Mouse (Mus musculus) heart, embryonic 12.5 days (tissue): ENCODE results near the gene Acta1. TPM values are rescaled to one million over a fixed set of nuclear protein-coding genes. Genes with fewer than 3 reads are reported as not detected.

Source experiments
- ATAC-seq: fragments of 200-750 bp; cut with Nextera tagmentation; 2 replicates; pipeline ENCODE4 v1.8.0; 2017; ENCODE audit warnings: moderate TSS enrichment, moderate library complexity; ENCODE audit not compliant: insufficient number of reproducible peaks, low FRiP score
- H3K27ac ChIP-seq: fragments of 300-500 bp; sonication (generic); 2 replicates; pipeline ENCODE4 v1.5.1; 2016; ENCODE audit warnings: mild to moderate bottlenecking, moderate library complexity; ENCODE audit not compliant: poor library complexity, severe bottlenecking
- H3K27me3 ChIP-seq: fragments of 300-500 bp; sonication (generic); replicated peaks from 2 replicates; pipeline ENCODE4 v1.6.1; 2016; ENCODE audit warnings: mild to moderate bottlenecking, moderate library complexity
- H3K36me3 ChIP-seq: fragments of 300-500 bp; sonication (generic); 2 replicates; pipeline ENCODE4 v1.6.1; 2016; ENCODE audit warnings: mild to moderate bottlenecking, moderate library complexity
- H3K4me1 ChIP-seq: fragments of 300-500 bp; sonication (generic); replicated peaks from 2 replicates; pipeline ENCODE4 v1.6.1; 2016; ENCODE audit warnings: mild to moderate bottlenecking
- H3K4me2 ChIP-seq: fragments of 300-500 bp; sonication (generic); 2 replicates; pipeline ENCODE4 v1.6.1; 2016; ENCODE audit warnings: mild to moderate bottlenecking, moderate library complexity
- H3K4me3 ChIP-seq: fragments of 300-500 bp; sonication (generic); 2 replicates; pipeline ENCODE4 v1.5.1; 2016; ENCODE audit warnings: mild to moderate bottlenecking
- H3K9ac ChIP-seq: fragments of 300-500 bp; sonication (generic); 2 replicates; pipeline ENCODE4 v1.6.1; 2016; ENCODE audit warnings: mild to moderate bottlenecking, moderate library complexity
- H3K9me3 ChIP-seq: fragments of 300-500 bp; sonication (generic); replicated peaks from 2 replicates; pipeline ENCODE4 v1.6.1; 2016; ENCODE audit warnings: mild to moderate bottlenecking, moderate library complexity
- WGBS: fragments of 180-500 bp; shearing (Covaris S2); methylation state at CpG from one replicate; pipeline ENCODE4 v1.1.7; 2016; 5-methylcytosine and 5-hydroxymethylcytosine counted together
- polyA plus RNA-seq: library from polyadenylated mRNA; unstranded; fragments of >200 nt; fragmentation: Nextera tagmentation; extraction: Ambion mirVana; gene quantifications from 2 replicates; pipeline ENCODE4 v1.2.1, GENCODE M21; 2016

The Acta1 gene
- polyA plus RNA-seq, 1 experiment from 2014 or later: 481 TPM

DNA sequence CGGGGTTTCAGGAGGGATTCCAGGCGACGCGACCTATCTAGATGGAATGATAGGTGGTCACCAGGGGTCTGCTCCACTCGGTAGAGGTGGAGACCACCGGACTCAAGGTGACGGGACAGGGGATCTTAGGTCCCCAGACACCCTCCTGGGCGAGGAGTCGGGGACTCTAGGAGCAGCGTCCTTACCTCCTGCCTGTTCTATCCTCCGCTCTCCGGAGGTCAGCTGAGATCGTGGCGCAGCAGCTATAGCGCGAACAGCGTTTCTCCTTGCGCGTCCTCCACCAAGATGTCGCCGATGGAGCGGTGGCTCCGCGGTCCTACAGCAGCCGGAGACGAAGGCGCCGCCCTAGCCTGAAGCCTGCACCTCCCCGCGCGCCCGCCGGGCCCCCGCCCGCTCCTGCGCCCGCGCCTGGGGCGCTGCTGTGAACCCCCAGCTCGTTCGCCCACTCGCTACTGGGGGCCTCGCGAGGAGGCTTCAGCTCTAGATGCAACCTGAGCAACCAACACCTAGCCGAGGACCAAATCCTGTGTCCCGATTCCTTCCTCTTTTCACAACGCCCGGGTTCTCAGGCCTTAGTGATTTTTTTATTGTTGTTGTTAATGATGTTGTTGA is 34.8 kb downstream of the Acta1 start, which contains the start of gene Ccsap:
TSS of gene Ccsap (minus strand) at position 562 of the 612 bp plus-strand sequence.
- Histone ChIP-seq H3K4me2 (peak within 1 kb of the TSS; percentile 91), H3K27me3 (peaks cover 22% of the 10 kb centered on the region), H3K9me3 (peaks cover 2% of the 10 kb centered on the region; the same call in 1 of the 2 replicates), H3K36me3 (no peaks in the 10 kb centered on the region), H3K4me3 (peak within 1 kb of the TSS; percentile 81), H3K27ac (peak within 1 kb of the TSS; percentile 46; the same call in 1 of the 2 replicates), H3K9ac (peak within 1 kb of the TSS; percentile 81), H3K4me1 (peaks cover 12% of the 10 kb centered on the region)
- WGBS: 1% methylated on average over 48 of the region's 48 CpGs
- peak; percentile 73 for ATAC-seq

DNA sequence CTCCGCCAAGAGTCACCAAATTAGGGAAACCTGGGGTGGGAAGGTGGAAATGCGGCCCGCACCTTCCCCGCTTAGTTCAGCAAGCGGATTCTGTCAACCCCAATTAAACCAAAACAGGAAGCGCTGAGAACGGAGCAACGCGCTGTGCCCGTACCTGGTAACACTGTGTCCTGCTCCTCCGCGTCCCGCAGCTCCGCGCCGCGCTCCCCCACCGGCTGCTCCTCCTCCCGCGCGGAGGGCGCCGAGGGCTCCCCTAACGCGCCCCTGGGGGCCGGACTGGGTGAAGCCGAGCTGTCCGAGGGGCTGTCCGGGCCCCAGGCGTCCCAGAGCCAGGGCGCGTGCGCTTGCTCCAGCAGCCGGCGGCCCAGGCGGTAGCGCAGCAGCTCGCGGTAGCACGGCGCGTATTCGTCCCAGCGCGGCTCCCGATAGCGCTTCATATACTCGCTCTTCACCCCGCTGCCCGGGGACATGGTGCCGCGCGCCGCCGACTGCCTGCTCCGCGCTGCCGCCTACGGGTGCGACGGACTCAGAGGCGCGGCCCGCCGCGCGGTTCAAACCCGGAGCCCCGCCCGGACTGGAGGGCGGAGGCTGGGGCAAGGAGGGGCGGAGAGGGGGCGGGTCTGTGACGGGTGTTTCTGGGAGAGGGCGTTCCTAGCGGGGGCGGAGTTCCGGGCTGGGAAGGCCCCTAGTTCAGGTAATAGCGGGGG is 35.5 kb downstream of the Acta1 start:
- peaks cover 9% of the 10 kb centered on the region for H3K4me1 ChIP-seq
- H3K36me3 ChIP-seq: no peaks in the 10 kb centered on the region
- H3K4me2 ChIP-seq: peak overlapping the region; percentile 91
- H3K27me3 ChIP-seq: peaks cover 18% of the 10 kb centered on the region
- peaks cover 5% of the 10 kb centered on the region; the same call in 1 of the 2 replicates for H3K9me3 ChIP-seq
- peak; percentile 97 for ATAC-seq
- peak overlapping the region; percentile 46; the same call in 1 of the 2 replicates for H3K27ac ChIP-seq
- H3K4me3 ChIP-seq: peak overlapping the region; percentile 81
- H3K9ac ChIP-seq: peak overlapping the region; percentile 81
- under 1% methylated on average over 79 of the region's 79 CpGs for WGBS

DNA sequence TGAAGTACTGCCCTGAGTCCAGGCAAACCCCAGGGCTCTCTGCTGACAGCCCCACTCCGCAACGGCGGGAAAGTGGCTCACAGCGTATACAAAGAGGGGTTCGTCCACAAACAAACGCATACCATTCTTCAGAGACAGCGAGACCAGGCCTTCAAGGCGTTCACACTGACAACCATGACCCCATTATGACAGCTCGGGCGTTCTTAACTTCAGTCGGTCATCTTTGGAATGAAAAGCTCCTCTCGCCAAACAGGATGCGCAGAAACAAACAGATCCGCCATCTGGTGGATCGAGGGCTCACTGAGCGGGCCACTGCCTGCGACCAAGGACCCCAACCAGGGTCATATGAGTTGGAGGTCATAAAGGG is 36.0 kb downstream of the Acta1 start:
- no peak overlapping the region for H3K27ac ChIP-seq
- under 1% methylated on average over 17 of the region's 17 CpGs for WGBS

DNA sequence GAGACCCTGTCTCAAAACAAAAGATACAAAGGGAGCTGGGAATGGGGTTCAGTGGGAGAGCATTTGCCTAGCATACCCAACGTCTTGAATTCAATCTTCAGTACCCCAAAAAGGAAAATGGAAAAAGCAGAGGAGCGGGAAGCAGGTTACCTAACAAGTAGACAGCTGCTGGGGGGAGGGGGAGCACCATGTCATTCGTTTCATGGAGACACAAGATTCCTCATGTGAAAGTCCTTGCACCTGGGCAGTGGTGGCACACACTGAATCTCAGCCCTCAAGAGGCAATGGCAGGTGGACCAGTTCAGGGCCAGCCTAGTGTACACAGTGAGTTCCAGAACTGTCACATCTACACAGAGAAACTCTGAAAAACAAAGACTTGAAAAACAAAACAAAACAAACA is 37.2 kb downstream of the Acta1 start:
- no peak for ATAC-seq
- WGBS: 69% methylated on average over 3 of the region's 3 CpGs
- Histone ChIP-seq H3K27me3 (peaks cover 8% of the 10 kb centered on the region; the same call in 1 of the 2 replicates), H3K9me3 (peaks cover 5% of the 10 kb centered on the region; the same call in 1 of the 2 replicates), H3K9ac (no peak overlapping the region), H3K4me1 (peaks cover 6% of the 10 kb centered on the region; the same call in 1 of the 2 replicates), H3K27ac (no peak overlapping the region), H3K36me3 (no peaks in the 10 kb centered on the region), H3K4me3 (no peak overlapping the region), H3K4me2 (no peak overlapping the region; the same call in 1 of the 2 replicates)

More for the DNA sequence above, 36.0 kb downstream of the Acta1 start:
- peaks cover 6% of the 10 kb centered on the region; the same call in 1 of the 2 replicates for H3K4me1 ChIP-seq
- H3K4me2 ChIP-seq: peak overlapping the region; percentile 91
- peaks cover 5% of the 10 kb centered on the region; the same call in 1 of the 2 replicates for H3K9me3 ChIP-seq
- H3K9ac ChIP-seq: peak overlapping the region; percentile 81
- H3K27me3 ChIP-seq: peaks cover 17% of the 10 kb centered on the region
- H3K36me3 ChIP-seq: no peaks in the 10 kb centered on the region
- ATAC-seq: no peak
- H3K4me3 ChIP-seq: peak overlapping the region; percentile 81

DNA sequence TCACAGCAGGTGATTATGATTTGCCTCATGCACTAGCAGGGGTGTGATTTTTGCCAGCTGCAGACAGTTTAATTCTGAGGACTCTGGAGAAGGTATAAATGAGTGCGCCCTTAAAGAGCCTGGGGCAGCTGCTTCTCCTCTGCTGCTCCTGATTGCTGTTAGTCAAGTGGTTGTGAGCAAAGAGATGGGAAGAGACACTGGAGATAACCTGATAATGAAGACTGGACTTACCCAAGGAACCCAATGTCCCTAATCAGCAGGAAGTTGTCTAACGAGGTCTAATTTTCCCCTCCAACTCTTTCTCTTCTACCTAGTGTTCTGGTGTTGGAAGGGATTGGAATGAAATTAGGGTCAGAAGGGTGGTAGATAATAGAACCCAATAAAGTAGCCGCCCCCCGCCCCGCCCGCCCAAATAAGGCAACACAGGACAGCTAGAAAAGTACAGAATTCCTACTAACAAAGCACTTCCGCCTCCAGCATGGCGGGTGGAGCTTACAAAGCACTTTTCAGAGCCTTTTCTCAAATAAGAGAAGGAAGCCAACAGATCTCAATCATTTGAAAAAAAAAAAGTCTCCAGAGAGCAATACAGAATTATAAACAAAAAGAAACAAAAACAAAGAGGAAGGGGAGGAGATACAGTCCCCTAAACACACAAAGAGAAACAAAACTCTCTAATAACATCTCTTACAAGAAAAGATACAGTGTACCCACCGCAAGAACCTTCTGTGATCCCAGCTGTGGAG is 39.6 kb downstream of the Acta1 start:
- Histone ChIP-seq H3K27ac (no peak overlapping the region), H3K9ac (no peak overlapping the region), H3K27me3 (no peaks in the 10 kb centered on the region), H3K9me3 (peaks cover 5% of the 10 kb centered on the region; the same call in 1 of the 2 replicates), H3K4me2 (no peak overlapping the region), H3K4me1 (peaks cover 6% of the 10 kb centered on the region; the same call in 1 of the 2 replicates), H3K4me3 (no peak overlapping the region), H3K36me3 (no peaks in the 10 kb centered on the region)
- ATAC-seq: no peak
- 80% methylated on average over 9 of the region's 9 CpGs for WGBS

DNA sequence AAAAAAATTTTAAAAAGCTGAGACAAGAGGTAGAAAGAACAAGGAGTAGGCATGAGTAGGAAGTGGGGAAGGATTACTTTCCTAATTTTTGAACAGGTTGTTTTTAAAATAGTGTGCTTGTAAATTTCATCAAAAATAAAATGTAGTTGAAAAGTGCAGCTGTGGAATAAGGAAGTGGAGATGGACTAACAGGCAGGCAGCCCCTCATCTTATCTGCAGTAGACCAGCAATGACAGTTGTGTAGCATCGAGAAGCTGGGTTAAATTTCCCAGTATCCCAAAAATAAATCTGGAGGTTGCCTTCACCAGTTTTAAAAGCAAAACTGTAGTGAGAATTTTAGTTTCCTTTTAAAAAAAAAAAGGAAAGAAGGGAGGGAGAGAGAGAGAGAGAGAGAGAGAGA is 40.3 kb downstream of the Acta1 start:
- Histone ChIP-seq H3K9me3 (peaks cover 5% of the 10 kb centered on the region; the same call in 1 of the 2 replicates), H3K9ac (no peak overlapping the region), H3K27ac (no peak overlapping the region), H3K4me2 (no peak overlapping the region), H3K36me3 (no peaks in the 10 kb centered on the region), H3K27me3 (no peaks in the 10 kb centered on the region), H3K4me3 (no peak overlapping the region), H3K4me1 (peaks cover 6% of the 10 kb centered on the region; the same call in 1 of the 2 replicates)
- 67% methylated on average over 1 of the region's 1 CpGs for WGBS
- ATAC-seq: no peak

DNA sequence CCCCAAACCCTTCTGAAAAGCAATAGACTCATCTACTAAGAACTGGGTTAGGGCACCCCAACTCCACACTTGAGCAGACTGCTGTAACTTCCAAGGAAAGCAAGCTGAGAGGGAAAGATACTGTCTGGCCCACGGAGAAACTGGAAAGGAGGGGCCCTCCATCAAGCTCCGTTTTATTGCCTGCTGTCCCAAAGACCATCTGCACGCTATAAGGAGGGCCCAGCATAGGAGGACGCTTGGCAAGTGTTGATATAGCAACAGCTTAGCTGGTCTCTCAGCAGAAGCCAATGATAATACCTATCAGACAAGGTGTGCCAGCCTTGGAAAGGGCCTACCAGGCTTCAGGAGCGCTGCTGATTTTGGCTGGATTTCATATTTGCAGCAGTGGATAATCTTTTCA is 43.0 kb downstream of the Acta1 start:
- 69% methylated on average over 5 of the region's 5 CpGs for WGBS
- Histone ChIP-seq H3K36me3 (no peaks in the 10 kb centered on the region), H3K9ac (no peak overlapping the region), H3K27ac (no peak overlapping the region), H3K4me1 (no peaks in the 10 kb centered on the region), H3K9me3 (peaks cover 5% of the 10 kb centered on the region; the same call in 1 of the 2 replicates), H3K27me3 (no peaks in the 10 kb centered on the region), H3K4me3 (no peak overlapping the region), H3K4me2 (no peak overlapping the region)
- no peak for ATAC-seq

DNA sequence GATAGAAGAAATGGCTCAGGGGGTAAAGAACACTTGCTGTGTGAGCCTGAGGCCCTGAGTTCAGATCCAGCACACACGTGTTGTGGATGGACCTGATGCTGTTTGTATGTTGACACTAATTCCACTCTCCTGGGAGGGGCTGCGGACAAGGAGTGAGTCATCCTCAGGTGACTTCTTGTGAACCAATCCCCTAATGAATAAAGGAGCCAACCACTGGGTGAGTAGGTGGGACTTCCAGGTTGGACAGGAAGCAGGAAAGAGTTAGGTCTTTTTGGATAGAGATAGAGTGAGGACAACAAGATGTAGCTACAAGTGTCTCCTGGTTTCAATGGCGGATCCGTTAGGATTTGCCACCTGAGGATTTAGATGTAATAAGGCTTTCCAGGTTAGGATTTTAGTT is 45.2 kb downstream of the Acta1 start:
- H3K27me3 ChIP-seq: no peaks in the 10 kb centered on the region
- H3K27ac ChIP-seq: no peak overlapping the region
- no peaks in the 10 kb centered on the region for H3K4me1 ChIP-seq
- ATAC-seq: no peak
- H3K36me3 ChIP-seq: no peaks in the 10 kb centered on the region
- H3K9ac ChIP-seq: no peak overlapping the region
- H3K9me3 ChIP-seq: no peaks in the 10 kb centered on the region
- WGBS: 77% methylated on average over 4 of the region's 4 CpGs
- H3K4me3 ChIP-seq: no peak overlapping the region
- no peak overlapping the region for H3K4me2 ChIP-seq

DNA sequence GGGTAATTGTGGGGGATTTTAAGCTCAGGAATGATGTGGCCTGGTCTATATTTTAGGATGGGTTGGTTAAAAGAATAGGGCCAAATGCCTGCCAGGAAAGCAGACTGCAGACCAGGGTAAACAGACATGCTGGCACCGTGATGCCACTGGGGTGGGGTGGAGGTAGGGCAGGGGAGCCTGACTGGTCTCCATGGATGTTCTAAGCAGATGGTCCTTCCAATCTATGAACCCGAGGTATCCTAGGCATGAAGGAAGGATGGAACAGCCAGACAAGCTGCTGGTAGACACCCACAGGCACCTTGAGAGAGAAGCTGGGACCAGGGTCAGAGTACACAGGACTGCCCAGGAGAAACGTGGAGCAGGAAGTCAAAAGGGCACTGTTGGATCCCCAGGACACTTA is 47.0 kb downstream of the Acta1 start:
- H3K4me1 ChIP-seq: no peaks in the 10 kb centered on the region
- no peak overlapping the region for H3K4me2 ChIP-seq
- H3K36me3 ChIP-seq: 0 out of 2 replicates have a peak, but pooled peaks cover 1% of the 10 kb centered on the region
- H3K27me3 ChIP-seq: no peaks in the 10 kb centered on the region
- no peak overlapping the region for H3K9ac ChIP-seq
- 68% methylated on average over 3 of the region's 3 CpGs for WGBS
- no peaks in the 10 kb centered on the region for H3K9me3 ChIP-seq
- H3K27ac ChIP-seq: no peak overlapping the region
- no peak overlapping the region for H3K4me3 ChIP-seq
- no peak for ATAC-seq

DNA sequence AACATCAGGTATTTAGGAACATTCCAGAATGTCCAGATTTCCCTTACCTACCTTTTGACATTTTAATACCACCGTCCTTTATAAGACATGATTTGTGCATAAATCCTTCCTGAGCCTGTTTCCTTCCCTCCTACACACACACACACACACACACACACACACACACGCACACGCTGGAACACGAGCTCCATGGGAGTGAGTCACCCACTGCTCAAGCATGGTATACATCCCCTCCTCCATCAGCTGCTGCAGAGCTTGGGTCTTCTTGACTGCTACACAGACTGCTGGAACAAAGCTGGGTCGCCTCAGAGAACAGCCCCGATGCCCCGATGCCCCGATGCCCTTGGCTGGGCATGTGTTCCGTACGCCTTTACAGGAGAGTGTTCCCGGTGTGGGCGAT is 48.0 kb downstream of the Acta1 start:
- 86% methylated on average over 12 of the region's 12 CpGs for WGBS
- no peaks in the 10 kb centered on the region for H3K9me3 ChIP-seq
- H3K4me2 ChIP-seq: no peak overlapping the region
- ATAC-seq: no peak
- H3K27ac ChIP-seq: no peak overlapping the region
- H3K36me3 ChIP-seq: 0 out of 2 replicates have a peak, but pooled peaks cover 10% of the 10 kb centered on the region
- no peak overlapping the region for H3K9ac ChIP-seq
- H3K4me1 ChIP-seq: no peaks in the 10 kb centered on the region
- H3K4me3 ChIP-seq: no peak overlapping the region
- H3K27me3 ChIP-seq: no peaks in the 10 kb centered on the region

DNA sequence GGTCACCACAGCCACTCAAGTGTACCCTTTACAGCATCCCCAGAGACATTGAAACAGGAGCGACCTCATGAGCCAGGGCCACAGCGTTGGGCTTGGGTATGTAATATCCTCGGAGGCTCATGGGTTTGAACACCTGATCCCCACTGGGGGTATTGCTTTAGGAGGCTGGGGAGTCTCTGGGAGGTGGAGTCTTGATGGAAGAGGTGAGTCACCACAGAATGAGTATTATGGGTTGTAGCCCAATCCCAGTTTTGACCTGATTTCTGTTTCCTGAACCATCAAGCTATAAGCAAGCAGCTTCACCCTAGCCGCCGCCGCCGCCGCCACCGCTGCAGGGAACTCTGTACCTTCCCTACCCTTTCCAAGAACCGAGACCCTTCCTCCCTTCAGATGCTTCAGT is 48.6 kb downstream of the Acta1 start:
- Histone ChIP-seq H3K9me3 (no peaks in the 10 kb centered on the region), H3K4me3 (no peak overlapping the region), H3K4me1 (no peaks in the 10 kb centered on the region), H3K9ac (no peak overlapping the region), H3K36me3 (0 out of 2 replicates have a peak, but pooled peaks cover 10% of the 10 kb centered on the region), H3K27ac (no peak overlapping the region), H3K27me3 (no peaks in the 10 kb centered on the region), H3K4me2 (no peak overlapping the region)
- WGBS: 91% methylated on average over 10 of the region's 10 CpGs
- ATAC-seq: no peak
